Mouse (Mus musculus) CH12.LX (cell line): Measurements from ENCODE around the gene Pirb. TPM values are rescaled to one million over a fixed set of nuclear protein-coding genes. Genes with fewer than 3 reads are reported as not detected.

Experiments used
- DNase-seq: peaks from one replicate; pipeline ENCODE4 v3.0.0-alpha.2; 2013; ENCODE audit errors: extremely low read depth
- H3K27ac ChIP-seq: 2 replicates; pipeline ENCODE4 v1.5.1; 2012; ENCODE audit warnings: low read depth, mild to moderate bottlenecking, control low read depth, moderate library complexity; ENCODE audit not compliant: insufficient read depth
- H3K27me3 ChIP-seq: replicated peaks from 2 replicates; pipeline ENCODE3; 2012; ENCODE audit warnings: inconsistent platforms
- H3K36me3 ChIP-seq, 2 experiments: replicated peaks in 1 of 2; 2 replicates each; pipeline versions ENCODE3 to v1.6.1; 2012; ENCODE audit warnings: inconsistent platforms in 1 of 2, low read length in 1 of 2, mild to moderate bottlenecking in 1 of 2, mixed read lengths in 1 of 2, moderate library complexity in 1 of 2; ENCODE audit not compliant: control insufficient read depth in 1 of 2, insufficient read depth in 1 of 2
- H3K4me1 ChIP-seq, 2 experiments: 2 replicates each; pipeline ENCODE4 v1.6.1; 2012; ENCODE audit warnings: inconsistent platforms in 1 of 2, moderate library complexity in 1 of 2; ENCODE audit not compliant: insufficient read depth in 2 of 2, control insufficient read depth in 1 of 2
- H3K4me2 ChIP-seq: 2 replicates; pipeline ENCODE4 v1.6.1; 2012; ENCODE audit warnings: low read depth, mild to moderate bottlenecking, control low read depth; ENCODE audit not compliant: poor library complexity, insufficient read depth, severe bottlenecking
- H3K4me3 ChIP-seq, 3 experiments: fragments of 150-350 bp in 1 of 3; sonication (generic) in 1 of 3; replicated peaks in 1 of 3; 2 replicates each; pipeline versions ENCODE3 to v1.5.1; 2011 to 2012; ENCODE audit warnings: low read depth in 2 of 3, low read length in 2 of 3, mild to moderate bottlenecking in 2 of 3, moderate library complexity in 2 of 3, control low read depth in 1 of 3, improper control_type of control experiment in 1 of 3, inconsistent platforms in 1 of 3, mixed read lengths in 1 of 3; ENCODE audit not compliant: poor library complexity in 1 of 3
- H3K79me2 ChIP-seq: replicated peaks from 2 replicates; pipeline ENCODE4 v1.6.1; 2012; ENCODE audit warnings: mild to moderate bottlenecking, moderate library complexity; ENCODE audit not compliant: control insufficient read depth, poor library complexity, insufficient read depth, severe bottlenecking; ENCODE audit errors: extremely low read depth
- H3K9ac ChIP-seq: 2 replicates; pipeline ENCODE4 v1.6.1; 2012; ENCODE audit warnings: low read depth, mild to moderate bottlenecking, control low read depth, moderate library complexity; ENCODE audit not compliant: insufficient read depth
- H3K9me3 ChIP-seq: replicated peaks from 2 replicates; pipeline ENCODE3; 2012; ENCODE audit warnings: low read length, inconsistent platforms, mixed read lengths
- BHLHE40 ChIP-seq: IDR thresholded peaks from 2 replicates; pipeline ENCODE4 v1.6.1; 2011; ENCODE audit warnings: mild to moderate bottlenecking, low read depth, low read length, improper control_type of control experiment
- CHD2 ChIP-seq: IDR thresholded peaks from 2 replicates; pipeline ENCODE4 v1.6.1; 2011; ENCODE audit warnings: low read length, improper control_type of control experiment
- CTCF ChIP-seq, 2 experiments: IDR thresholded peaks in 1 of 2; conservative IDR thresholded peaks in 1 of 2; 2 replicates each; pipeline ENCODE4 v1.5.1; 2011 to 2012; ENCODE audit warnings: low read depth in 2 of 2, low read length in 2 of 2, improper control_type of control experiment in 1 of 2, inconsistent platforms in 1 of 2, mild to moderate bottlenecking in 1 of 2, moderate library complexity in 1 of 2
- E2F4 ChIP-seq: IDR thresholded peaks from 2 replicates; pipeline ENCODE4 v1.6.1; 2011; ENCODE audit warnings: low read depth, low read length, improper control_type of control experiment; ENCODE audit not compliant: insufficient replicate concordance
- ELF1 ChIP-seq: IDR thresholded peaks from 2 replicates; pipeline ENCODE4 v1.6.1; 2014; ENCODE audit warnings: low read depth, mild to moderate bottlenecking, inconsistent platforms, low read length, improper control_type of control experiment
- ETS1 ChIP-seq: conservative IDR thresholded peaks from 2 replicates; pipeline ENCODE4 v1.6.1; 2012; ENCODE audit warnings: low read depth, mild to moderate bottlenecking, inconsistent platforms, low read length, improper control_type of control experiment, moderate library complexity
- IRF4 ChIP-seq: IDR thresholded peaks from 2 replicates; pipeline ENCODE4 v1.6.1; 2014; ENCODE audit warnings: low read depth, mild to moderate bottlenecking, inconsistent platforms, low read length, improper control_type of control experiment
- JUND ChIP-seq: conservative IDR thresholded peaks from 2 replicates; pipeline ENCODE4 v1.6.1; 2011; ENCODE audit warnings: low read depth, low read length, improper control_type of control experiment
- MAX ChIP-seq: IDR thresholded peaks from 2 replicates; pipeline ENCODE4 v1.6.1; 2011; ENCODE audit warnings: low read length, improper control_type of control experiment
- MAZ ChIP-seq: IDR thresholded peaks from 2 replicates; pipeline ENCODE4 v1.6.1; 2012; ENCODE audit warnings: low read depth, mild to moderate bottlenecking, inconsistent platforms, low read length, improper control_type of control experiment, moderate library complexity
- MXI1 ChIP-seq: IDR thresholded peaks from 2 replicates; pipeline ENCODE4 v1.6.1; 2011; ENCODE audit warnings: mild to moderate bottlenecking, low read depth, low read length, improper control_type of control experiment
- POLR2AphosphoS2 ChIP-seq: IDR thresholded peaks from 2 replicates; pipeline ENCODE4 v1.6.1; 2011; ENCODE audit warnings: low read depth, low read length, improper control_type of control experiment
- RAD21 ChIP-seq: IDR thresholded peaks from 2 replicates; pipeline ENCODE4 v1.6.1; 2011; ENCODE audit warnings: low read depth, mild to moderate bottlenecking, low read length, improper control_type of control experiment, moderate library complexity
- SMC3 ChIP-seq: IDR thresholded peaks from 2 replicates; pipeline ENCODE4 v1.6.1; 2011; ENCODE audit warnings: low read depth, low read length, improper control_type of control experiment
- TBP ChIP-seq: conservative IDR thresholded peaks from 2 replicates; pipeline ENCODE4 v1.6.1; 2011; ENCODE audit warnings: low read depth, low read length, improper control_type of control experiment
- TCF12 ChIP-seq: IDR thresholded peaks from 2 replicates; pipeline ENCODE4 v1.6.1; 2014; ENCODE audit warnings: low read depth, mild to moderate bottlenecking, inconsistent platforms, low read length, improper control_type of control experiment
- UBTF ChIP-seq: IDR thresholded peaks from 2 replicates; pipeline ENCODE4 v1.6.1; 2012; ENCODE audit warnings: low read depth, mild to moderate bottlenecking, inconsistent platforms, low read length, improper control_type of control experiment, moderate library complexity
- ZC3H11A ChIP-seq: IDR thresholded peaks from 2 replicates; pipeline ENCODE4 v1.6.1; 2012; ENCODE audit warnings: low read depth, mild to moderate bottlenecking, inconsistent platforms, low read length, improper control_type of control experiment
- ZKSCAN1 ChIP-seq: IDR thresholded peaks from 2 replicates; pipeline ENCODE4 v1.6.1; 2012; ENCODE audit warnings: low read depth, inconsistent platforms, low read length, improper control_type of control experiment, borderline replicate concordance
- dilution Hi-C: fragments of 300-500 bp; cut with MboI; formaldehyde crosslinking; loops from 2 replicates; pipeline ENCODE4 v1.14.3; 2020; ENCODE audit warnings: low sequenced_read_pairs; ENCODE audit not compliant: extremely low pct_unique_long_range_greater_than_20kb, extremely low pct_ligation_motif_present
- in situ Hi-C: fragments of 300-500 bp; cut with MboI; formaldehyde crosslinking; loops from 3 replicates; pipeline ENCODE4 v1.14.3; 2019; ENCODE audit warnings: low sequenced_read_pairs, low pct_ligation_motif_present, low pct_unique_long_range_greater_than_20kb, mixed read lengths
- polyA plus RNA-seq: library from polyadenylated mRNA; unstranded; fragments of >175 nt; gene quantifications from 2 replicates; pipeline ENCODE4 v1.2.1, GENCODE M21; 2012; ENCODE audit warnings: low read depth; ENCODE audit not compliant: insufficient read length
- total RNA-seq, 2 experiments: library from RNA; depleted of rRNA; stranded (reverse); fragments of 300-350 nt in 1 of 2; fragments of >200 nt in 1 of 2; gene quantifications; 2 replicates each; pipeline ENCODE4 v1.2.3; 2012 to 2014

Gene Pirb
- total and polyA plus RNA-seq, 3 experiments = 2.8 to 10.7 (median 5.0) TPM

GRCm38 (mm10) chr7:3674507-3675227 is 45.5 kb downstream of the Pirb start:
- Histone ChIP-seq H3K4me3 (no peak overlapping the region), H3K79me2 (no peaks in the 10 kb centered on the region), H3K4me1 (peaks cover 0 to 28% of the 10 kb centered on the region in 2 experiments; a peak in 2 of 4 replicates), H3K27ac (no peak overlapping the region), H3K4me2 (no peak overlapping the region), H3K9ac (no peak overlapping the region), H3K36me3 (peaks cover 0 to 39% of the 10 kb centered on the region in 2 experiments), H3K27me3 (no peaks in the 10 kb centered on the region), H3K9me3 (no peaks in the 10 kb centered on the region)
- TF ChIP-seq TCF12 = 0 out of 2 replicates have a peak, but pooled peaks have one; percentile 14
- TF ChIP-seq BHLHE40 = no peak
- TF ChIP-seq CTCF (conservative IDR thresholded peaks at IDR 0.05 in 1 of 2, IDR thresholded peaks at IDR 0.05 in 1 of 2; ENCODE audit: low read depth in 2 of 2, low read length in 2 of 2) = peak; percentile 88 to 96
- TF ChIP-seq IRF4 = peak; percentile 17; the same call in 1 of the 2 replicates
- 0 out of 2 replicates have a peak, but pooled peaks have one; percentile 38 for TF ChIP-seq ELF1
- no peak for TF ChIP-seq ZKSCAN1
- peak; percentile 14; the same call in 1 of the 2 replicates for TF ChIP-seq ZC3H11A
- TF ChIP-seq UBTF = no peak
- TF ChIP-seq RAD21 = peak; percentile 71
- TF ChIP-seq SMC3 = peak; percentile 84
- dilution Hi-C loops (no loop called here), in situ Hi-C loops (no loop called here)
- peak; percentile 85 for DNase-seq

GRCm38 (mm10) chr7:3666921-3667391 is 53.2 kb downstream of the Pirb start:
- Histone ChIP-seq H3K36me3 (peaks cover 6 to 31% of the 10 kb centered on the region in 2 experiments), H3K4me2 (no peak overlapping the region), H3K27ac (no peak overlapping the region), H3K79me2 (peaks cover 13% of the 10 kb centered on the region; the same call in 1 of the 2 replicates), H3K9ac (no peak overlapping the region), H3K4me3 (no peak overlapping the region), H3K9me3 (no peaks in the 10 kb centered on the region), H3K4me1 (peaks cover 0 to 25% of the 10 kb centered on the region in 2 experiments; a peak in 2 of 4 replicates), H3K27me3 (no peaks in the 10 kb centered on the region)
- TF ChIP-seq MXI1 = no peak
- TF ChIP-seq TCF12 = no peak
- no peak for TF ChIP-seq CHD2
- no peak for TF ChIP-seq ETS1
- TF ChIP-seq MAX = no peak
- TF ChIP-seq TBP = no peak
- TF ChIP-seq JUND = no peak
- no peak for TF ChIP-seq IRF4
- TF ChIP-seq MAZ = no peak
- no peak for TF ChIP-seq POLR2AphosphoS2
- no peak for TF ChIP-seq ZKSCAN1
- TF ChIP-seq E2F4 = no peak
- TF ChIP-seq BHLHE40 = no peak
- dilution Hi-C loops = no loop called here
- in situ Hi-C loops = no loop called here
- no peak for DNase-seq
